ENCODE assay signal across 9 mouse cellular contexts in the genomic region with DNA sequence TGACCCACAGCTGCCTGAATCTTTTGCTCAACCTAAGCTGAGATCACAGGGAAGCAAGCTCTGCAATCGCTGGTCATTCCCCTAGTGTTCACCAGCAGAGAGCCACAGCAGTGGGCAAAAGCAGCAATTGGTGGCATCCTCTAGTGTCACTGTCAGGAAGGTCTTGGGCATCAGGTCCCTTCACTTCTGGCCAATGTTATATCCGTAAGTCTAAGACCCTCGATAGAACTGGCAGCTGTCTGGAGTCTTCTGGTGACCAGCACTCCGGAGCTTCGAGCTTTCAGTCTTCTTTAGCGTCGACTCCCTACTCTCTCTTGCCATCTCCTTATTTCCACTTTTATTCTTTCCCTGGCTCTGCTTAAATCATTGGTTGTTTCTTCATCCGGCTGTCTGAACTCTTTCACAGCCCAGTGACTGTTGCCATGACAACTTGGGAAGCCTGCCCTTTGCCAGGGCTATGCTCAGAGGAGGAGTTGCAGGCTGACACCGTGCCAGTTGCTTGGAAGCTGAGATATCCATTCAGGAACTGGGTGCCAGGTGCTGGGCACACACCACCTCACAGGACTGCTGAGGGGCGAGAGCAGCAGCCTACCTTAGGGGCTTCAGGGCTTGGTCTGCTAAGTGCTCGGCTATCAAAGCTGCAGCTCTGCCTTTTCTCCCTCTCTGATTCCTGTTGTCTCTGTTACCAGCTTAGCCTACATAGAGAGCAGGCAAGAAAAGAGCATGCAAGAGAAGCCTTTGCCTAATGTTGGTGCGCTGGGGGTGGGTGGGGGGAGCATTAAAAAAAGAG. TPM values are rescaled to one million over a fixed set of nuclear protein-coding genes. Genes with fewer than 3 reads are reported as not detected.
DNase-seq lines count a peak whose midpoint lies in the region; ATAC-seq lines count a peak whose summit lies in the region.
"Had no signal": no experiment of that assay in that cellular context is flagged by ENCODE, and none has a peak within 500 bp of the region (broad histone marks: within the 10 kb centered on the region; RNA-seq: fewer than 3 reads in every experiment).

No protein-coding gene starts in this region.

- H3K9ac ChIP-seq in intestine, embryonic 15.5 days = no peak overlapping the region

- no peak overlapping the region for H3K27ac ChIP-seq in intestine, embryonic 15.5 days

- peaks cover 7% of the 10 kb centered on the region; the same call in 1 of the 2 replicates for H3K4me1 ChIP-seq in intestine, embryonic 15.5 days (replicated peaks)

- H3K4me3 ChIP-seq in intestine, embryonic 15.5 days (replicated peaks) = peak overlapping the region; percentile 14

- peak overlapping the region; percentile 62 for H3K4me2 ChIP-seq in intestine, embryonic 15.5 days (replicated peaks)

- peak; percentile 52 for DNase-seq in R1 (ENCODE audit: low read depth, low spot score)
- DNase-seq in cerebellum, postnatal 14 days = peak; percentile 89 to 94
- peak; percentile 54 to 64 for DNase-seq in frontal cortex, postnatal 36 days (ENCODE audit: low spot score in 2 of 2)
- DNase-seq in left cerebral cortex, postnatal 14 days (ENCODE audit: low spot score in 2 of 2) = peak; percentile 67 to 72
- DNase-seq in lung, postnatal 4 days = peak; percentile 77 to 86
- DNase-seq in right cerebral cortex, postnatal 25 days = peak; percentile 58
- DNase-seq in thymus, postnatal 25 days = no peak

- ATAC-seq in intestine, embryonic 15.5 days = no peak

- H3K27me3 ChIP-seq in intestine, embryonic 15.5 days (replicated peaks) = no peaks in the 10 kb centered on the region

- WGBS in intestine, embryonic 15.5 days = 53% methylated on average over 12 of the region's 12 CpGs

- no peaks in the 10 kb centered on the region for H3K9me3 ChIP-seq in intestine, embryonic 15.5 days

- H3K36me3 ChIP-seq in intestine, embryonic 15.5 days = no peaks in the 10 kb centered on the region

- intact Hi-C loops in left cerebral cortex, postnatal 14 days (cut with DNase I) = no loop called here

RNA-seq across cellular contexts. Expression of gene Acot1, which starts 2.2 kb away (rescaled TPM):
- 125 and 142 TPM in 2 replicates for polyA plus RNA-seq in intestine, embryonic 15.5 days (2015; fragmentation: Nextera tagmentation; extraction: Ambion mirVana)
- 10 to 100 TPM; 10.4 to 17.0 TPM for total RNA-seq in left cerebral cortex, postnatal 14 days (2021)

RNA-seq across cellular contexts. Expression of gene Acot2, which starts 23.8 kb away (rescaled TPM):
- 34.3 and 35.8 TPM in 2 replicates for polyA plus RNA-seq in intestine, embryonic 15.5 days (2015; fragmentation: Nextera tagmentation; extraction: Ambion mirVana)
- 10 to 100 TPM in 1 of 2 experiments, 1 to 10 TPM in 1; 8.9 to 10.5 TPM for total RNA-seq in left cerebral cortex, postnatal 14 days (2021)

RNA-seq across cellular contexts. Expression of gene Acot4, which starts 26.7 kb away (rescaled TPM):
- polyA plus RNA-seq in intestine, embryonic 15.5 days (2015; fragmentation: Nextera tagmentation; extraction: Ambion mirVana) = 8.2 and 8.9 TPM in 2 replicates
- 1 to 10 TPM; 2.5 to 2.9 TPM for total RNA-seq in left cerebral cortex, postnatal 14 days (2021)

RNA-seq across cellular contexts. Expression of gene Heatr4, which starts 26.8 kb away (rescaled TPM):
- polyA plus RNA-seq in intestine, embryonic 15.5 days (2015; fragmentation: Nextera tagmentation; extraction: Ambion mirVana) = not detected in 2 replicates
- under 1 TPM; 0.11 to 0.15 TPM for total RNA-seq in left cerebral cortex, postnatal 14 days (2021)
- total RNA-seq: MEL had no signal

RNA-seq across cellular contexts. Expression of gene Gm49366, which starts 27.3 kb away (rescaled TPM):
- polyA plus RNA-seq in intestine, embryonic 15.5 days (2015; fragmentation: Nextera tagmentation; extraction: Ambion mirVana) = not detected in 2 replicates
- total RNA-seq in left cerebral cortex, postnatal 14 days (2021) = not detected
- total RNA-seq: MEL had no signal
